Mouse (Mus musculus) cerebellum, postnatal 4 days (tissue): ENCODE results near the gene Gm20388.

Experiments used
- DNase-seq, 2 experiments: peaks; one replicate each; pipeline ENCODE4 v3.0.0; 2022; ENCODE audit warnings: low spot score in 2 of 2, mixed read lengths in 1 of 2

Gm20388 gene

GRCm38 (mm10) chr8:122638601-122639000 is 2728.0 kb downstream of the Gm20388 start:
- DNase-seq, result peak in 1 of 2 experiments; percentile 66

DNA sequence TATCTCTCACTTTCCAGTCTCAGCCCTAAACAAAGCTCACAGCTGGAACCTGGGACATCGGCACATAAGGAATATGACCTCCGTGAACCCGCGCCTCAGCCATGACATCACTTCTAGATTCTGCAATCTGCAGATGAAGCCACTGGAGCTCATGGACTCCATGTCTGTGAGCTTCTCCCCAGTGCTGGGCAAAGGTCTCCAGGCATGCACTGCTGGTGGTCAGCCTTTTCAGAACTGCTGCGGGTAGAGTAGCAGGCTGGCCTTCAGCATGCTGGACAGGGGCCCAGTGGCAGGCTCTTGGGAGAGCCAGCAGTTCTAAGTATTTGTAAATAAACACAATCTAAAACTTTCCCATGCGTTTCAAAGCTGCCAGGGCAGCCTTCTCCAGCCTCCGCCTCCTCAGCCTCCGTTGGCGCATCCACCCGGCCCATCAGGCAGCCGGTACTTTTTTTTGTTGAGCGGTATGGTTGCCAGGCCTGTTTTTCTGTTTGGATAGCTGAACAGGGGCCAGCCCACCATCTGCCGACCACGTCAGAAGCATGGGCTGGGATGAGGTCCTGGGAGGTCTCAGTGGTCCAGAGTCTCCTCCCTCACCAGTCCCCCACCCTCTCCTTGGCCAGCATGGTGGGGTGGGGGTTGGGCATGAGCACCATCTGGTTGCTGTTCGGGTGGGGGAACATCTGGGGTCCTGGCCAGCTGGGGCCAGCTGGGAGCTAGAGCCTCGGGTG is 2729.0 kb downstream of the Gm20388 start:
- DNase-seq, result peak; percentile 45 to 84

GRCm38 (mm10) chr8:122640825-122641224 is 2730.2 kb downstream of the Gm20388 start:
- DNase-seq, result no peak

DNA sequence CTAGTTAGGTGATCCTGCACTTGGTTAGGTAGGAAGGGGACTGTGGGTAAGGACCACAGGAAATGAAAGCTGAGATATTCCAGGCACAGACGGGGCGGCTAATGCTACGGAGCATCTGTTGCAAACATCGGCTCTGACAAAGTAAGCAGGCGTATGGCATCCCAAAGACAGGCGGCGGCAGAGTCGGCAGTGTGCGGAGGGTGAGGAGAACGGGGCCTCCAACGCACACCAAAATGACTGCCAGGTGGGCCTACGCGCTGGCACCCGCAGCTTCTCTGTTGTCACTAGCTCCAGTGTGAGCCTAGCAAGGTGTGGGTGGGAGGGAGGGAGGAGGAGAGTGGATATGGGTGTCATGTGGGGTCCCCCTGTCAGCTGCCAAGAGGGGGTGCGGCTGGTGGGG is 2730.8 kb downstream of the Gm20388 start:
- DNase-seq, result no peak

- no peak for DNase-seq
These were observed 2731.4 kb downstream of the Gm20388 start for GRCm38 (mm10) chr8:122642071-122642470.

GRCm38 (mm10) chr8:122644175-122644954 is 2733.7 kb downstream of the Gm20388 start:
- no peak for DNase-seq

GRCm38 (mm10) chr8:122646337-122646736 is 2735.7 kb downstream of the Gm20388 start:
- DNase-seq, result no peak

- no peak for DNase-seq
These were observed 2737.7 kb downstream of the Gm20388 start for GRCm38 (mm10) chr8:122648192-122648970.

DNA sequence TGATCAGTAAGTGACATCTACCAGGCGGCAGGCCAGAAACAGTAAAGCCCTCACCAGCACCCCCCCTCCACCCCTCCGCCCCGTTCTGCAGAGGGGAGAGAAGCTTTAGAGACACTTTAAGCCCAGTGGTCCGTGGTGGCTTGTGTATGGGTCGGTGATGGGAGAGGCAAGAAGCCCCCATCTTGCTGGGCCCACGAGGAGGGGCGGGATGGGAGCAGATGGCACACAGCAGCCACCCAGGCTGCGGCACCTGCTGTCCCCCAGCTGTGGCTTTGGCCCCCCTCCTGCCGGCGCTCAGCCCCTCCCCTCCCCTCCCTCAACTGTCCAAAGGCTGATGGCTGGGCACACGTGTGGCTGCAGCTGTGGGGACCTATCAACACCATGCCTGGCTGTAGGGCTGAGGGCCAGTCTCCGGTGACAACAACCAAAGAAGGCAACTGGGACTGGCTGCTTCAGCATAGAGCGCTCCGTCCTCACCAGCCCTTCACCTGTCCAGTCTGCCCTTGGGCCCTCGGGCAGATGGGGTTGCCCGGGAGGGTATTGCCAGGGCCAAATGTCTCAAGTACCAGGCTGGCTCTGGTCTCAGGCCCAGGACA is 2740.8 kb downstream of the Gm20388 start:
- no peak for DNase-seq

DNA sequence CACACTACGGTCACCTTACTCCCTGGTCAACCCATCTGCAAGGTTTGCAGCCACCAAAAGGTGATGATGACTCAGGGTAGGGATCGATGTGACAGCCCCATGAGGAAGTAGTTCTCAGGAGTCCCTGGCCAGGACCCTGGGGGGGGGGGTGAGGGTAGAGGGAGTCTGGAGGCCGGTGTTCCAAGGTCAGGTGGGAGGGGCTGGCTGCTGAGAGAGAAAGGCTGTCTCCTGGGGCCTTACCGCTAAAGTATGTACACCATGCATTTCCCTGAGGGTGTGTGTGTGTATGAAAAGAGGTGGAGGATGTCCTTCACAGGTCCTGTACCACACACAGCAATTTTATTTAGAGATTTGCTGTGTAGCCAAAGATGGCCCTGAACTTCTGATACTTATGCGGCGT is 2742.0 kb downstream of the Gm20388 start:
- no peak for DNase-seq

DNA sequence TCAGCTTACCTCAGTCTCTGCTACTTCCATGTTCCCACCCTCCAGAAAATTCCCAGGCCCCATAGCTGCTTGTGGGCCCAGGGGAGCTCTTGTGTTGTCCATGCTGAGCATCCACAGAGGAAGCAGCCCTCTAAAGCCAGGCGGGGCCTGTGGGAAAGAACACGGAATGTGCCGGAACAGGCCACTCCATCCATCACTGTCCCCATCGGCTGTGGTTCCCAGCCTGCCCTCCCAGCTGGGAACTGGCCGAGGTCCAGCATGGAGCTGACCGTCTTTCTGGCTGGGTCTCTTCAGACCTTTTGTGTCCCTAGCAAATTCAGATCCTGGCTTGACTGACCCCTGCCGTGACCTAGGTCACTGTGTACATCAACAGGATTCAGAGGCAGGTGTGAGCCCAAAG is 2744.1 kb downstream of the Gm20388 start:
- no peak for DNase-seq

- no peak for DNase-seq
These were observed 2745.7 kb downstream of the Gm20388 start for GRCm38 (mm10) chr8:122656056-122656999.

- no peak for DNase-seq
These were observed 2747.6 kb downstream of the Gm20388 start for GRCm38 (mm10) chr8:122658149-122658806.

DNA sequence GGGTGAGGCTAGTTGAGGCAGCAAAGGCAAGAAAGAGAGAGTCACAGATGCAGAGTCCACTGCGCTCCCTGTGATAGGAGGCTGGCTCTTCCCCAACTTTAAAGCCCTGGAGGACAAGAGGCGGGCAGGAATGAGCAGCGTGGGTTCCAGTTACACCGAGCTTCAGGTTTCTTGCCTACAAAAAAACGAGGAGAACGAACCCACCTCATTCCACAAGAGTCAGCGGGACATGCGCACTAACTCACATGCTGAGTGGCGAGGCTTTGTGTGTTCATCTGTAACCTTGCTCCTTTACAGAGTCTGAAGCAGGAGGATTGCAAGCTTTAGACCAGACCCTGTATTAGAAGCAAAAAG is 2748.1 kb downstream of the Gm20388 start:
- DNase-seq, result no peak

DNA sequence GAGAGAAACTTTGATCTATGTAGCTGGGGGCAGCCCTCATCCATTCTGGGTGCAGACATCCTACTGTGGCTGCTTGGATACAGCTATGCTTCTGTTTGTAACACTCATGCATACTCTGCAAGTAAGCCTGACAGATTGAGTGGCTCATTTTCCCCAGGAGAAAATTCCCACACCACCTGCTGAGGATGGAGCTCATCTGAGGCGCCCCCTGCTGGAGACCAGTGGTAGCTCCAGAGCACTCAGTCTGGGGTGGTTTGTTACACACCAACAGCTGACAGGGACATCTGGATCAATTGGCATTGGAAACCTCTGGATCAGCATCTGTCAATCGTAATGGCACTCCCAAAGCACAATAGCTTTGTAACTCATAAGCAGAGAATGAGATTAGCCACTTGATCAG is 2749.4 kb downstream of the Gm20388 start:
- DNase-seq, result no peak

DNA sequence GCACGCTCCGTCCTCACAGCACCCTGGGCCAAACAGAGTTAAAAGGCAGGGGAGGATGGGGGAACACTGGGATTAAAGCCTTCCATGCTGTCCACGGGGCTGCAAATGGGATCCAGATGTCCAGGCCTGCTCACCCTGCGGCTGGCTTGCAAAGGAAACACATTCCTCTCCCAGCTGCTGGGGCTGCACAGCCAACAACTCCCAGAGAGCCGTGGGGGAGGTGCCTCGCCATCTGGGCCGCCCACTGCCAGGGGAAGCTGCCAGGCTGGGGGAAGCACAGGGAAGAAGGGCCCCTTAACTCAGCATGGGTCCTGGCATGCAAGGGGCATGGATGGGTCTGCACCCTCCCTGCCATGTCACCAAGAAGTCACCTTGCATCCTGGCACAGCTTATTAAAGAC is 2750.5 kb downstream of the Gm20388 start:
- DNase-seq, result peak in 1 of 2 experiments; percentile 75

DNA sequence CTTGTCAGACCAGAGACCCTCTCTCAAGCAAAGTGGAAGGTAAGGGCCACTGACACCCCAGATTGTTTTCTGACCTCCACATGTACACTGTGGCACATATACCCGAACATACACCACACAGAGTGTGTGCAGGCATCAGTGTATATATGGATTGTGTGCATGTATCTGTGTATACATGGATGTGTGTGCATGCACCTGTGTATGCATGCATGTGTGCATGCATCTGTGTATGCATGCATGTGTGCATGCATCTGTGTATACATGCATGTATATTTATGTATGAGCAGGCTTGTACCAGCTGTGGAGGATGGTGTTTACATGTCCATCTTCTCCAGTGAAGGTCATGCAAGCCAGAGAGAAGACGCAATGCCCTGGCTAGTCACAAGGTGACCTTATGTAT is 2751.3 kb downstream of the Gm20388 start:
- DNase-seq, result no peak

GRCm38 (mm10) chr8:122663106-122663505 is 2752.5 kb downstream of the Gm20388 start:
- no peak for DNase-seq

GRCm38 (mm10) chr8:122663670-122664069 is 2753.0 kb downstream of the Gm20388 start:
- no peak for DNase-seq

DNA sequence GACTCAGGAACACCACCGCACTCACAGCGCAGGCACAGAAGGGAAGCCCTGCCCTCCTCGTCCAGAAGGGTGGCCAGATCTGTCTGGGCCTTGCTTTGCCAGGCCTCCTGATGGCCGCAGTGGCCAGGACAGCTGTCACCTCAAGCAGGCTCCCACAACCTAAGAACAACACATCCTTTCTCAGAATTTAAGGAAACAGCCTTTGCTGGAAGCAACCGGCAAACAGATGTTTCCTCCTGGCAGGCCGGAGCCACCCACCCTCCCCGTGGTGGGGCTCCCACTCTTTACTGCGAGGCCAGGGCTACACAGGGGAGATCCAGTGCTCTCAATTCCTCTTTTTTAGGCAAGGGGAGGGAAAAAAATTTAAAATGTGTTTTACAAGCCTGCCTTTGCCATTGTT is 2754.6 kb downstream of the Gm20388 start:
- DNase-seq, result peak in 1 of 2 experiments; percentile 54
